Mouse (Mus musculus) embryonic fibroblast, embryonic 13.5 days (primary cell): Measurements from ENCODE around the gene Tvp23b.

Experiments
- CTCF ChIP-seq: IDR thresholded peaks from 2 replicates; pipeline ENCODE4 v1.5.1; 2011; ENCODE audit warnings: mild to moderate bottlenecking, control low read depth, low read length, moderate library complexity, borderline replicate concordance; ENCODE audit not compliant: insufficient read depth
- POLR2A ChIP-seq: IDR thresholded peaks from 2 replicates; pipeline ENCODE4 v1.6.1; 2011; ENCODE audit warnings: low read depth, mild to moderate bottlenecking, control low read depth, low read length, moderate library complexity

- no peak for TF ChIP-seq POLR2A
- no peak for TF ChIP-seq CTCF
Measured at GRCm38 (mm10) chr11:62955186-62955585, 75.9 kb downstream of the Tvp23b start.
